Mouse (Mus musculus): ENCODE results near the gene Nos1ap.

Gene Nos1ap

GRCm38 (mm10) chr1:170590531-170590930 lies 870 bp upstream of the Nos1ap start:
- intact Hi-C loops (cut with DNase I): no loop called here

GRCm38 (mm10) chr1:170590041-170590360 lies 340 bp upstream of the Nos1ap start:
- intact Hi-C loops (cut with DNase I): no loop called here

GRCm38 (mm10) chr1:170588879-170589218 lies 812 bp downstream of the Nos1ap start:
- intact Hi-C loops (cut with DNase I): no loop called here

- intact Hi-C loops (cut with DNase I): no loop called here
These were observed 1.3 kb downstream of the Nos1ap start for GRCm38 (mm10) chr1:170588353-170588752.

GRCm38 (mm10) chr1:170586715-170587114 lies 2.9 kb downstream of the Nos1ap start:
- intact Hi-C loops (cut with DNase I): no loop called here

GRCm38 (mm10) chr1:170583925-170584324 lies 5.7 kb downstream of the Nos1ap start:
- intact Hi-C loops (cut with DNase I): no loop called here

- intact Hi-C loops (cut with DNase I): no loop called here
These were observed 7.3 kb downstream of the Nos1ap start for GRCm38 (mm10) chr1:170582341-170582740.

- intact Hi-C loops (cut with DNase I): no loop called here
These were observed 9.1 kb downstream of the Nos1ap start for GRCm38 (mm10) chr1:170580485-170581110.

GRCm38 (mm10) chr1:170579476-170579875 lies 10.2 kb downstream of the Nos1ap start:
- intact Hi-C loops (cut with DNase I): loop anchor here (10.0 kb wide), 1 partner anchor 165 kb away; no protein-coding TSS in a partner anchor

- intact Hi-C loops (cut with DNase I): loop anchor here (10.0 kb wide), 1 partner anchor 164 kb away; no protein-coding TSS in a partner anchor
These were observed 10.6 kb downstream of the Nos1ap start for GRCm38 (mm10) chr1:170579063-170579462.

GRCm38 (mm10) chr1:170576728-170577065 lies 13.0 kb downstream of the Nos1ap start:
- intact Hi-C loops (cut with DNase I): loop anchor here (10.0 kb wide), 1 partner anchor 162 kb away; no protein-coding TSS in a partner anchor

GRCm38 (mm10) chr1:170576012-170576727 lies 13.5 kb downstream of the Nos1ap start:
- intact Hi-C loops (cut with DNase I): loop anchor here (10.0 kb wide), 1 partner anchor 161 kb away; no protein-coding TSS in a partner anchor

- intact Hi-C loops (cut with DNase I): loop anchor here (10.0 kb wide), 1 partner anchor 158 kb away; no protein-coding TSS in a partner anchor
These were observed 16.5 kb downstream of the Nos1ap start for GRCm38 (mm10) chr1:170573117-170573516.

GRCm38 (mm10) chr1:170566969-170567368 lies 22.7 kb downstream of the Nos1ap start:
- intact Hi-C loops (cut with DNase I): no loop called here

- intact Hi-C loops (cut with DNase I): no loop called here
These were observed 23.1 kb downstream of the Nos1ap start for GRCm38 (mm10) chr1:170566538-170566937.

- intact Hi-C loops (cut with DNase I): no loop called here
These were observed 24.7 kb downstream of the Nos1ap start for GRCm38 (mm10) chr1:170564926-170565325.

- intact Hi-C loops (cut with DNase I): no loop called here
These were observed 27.2 kb downstream of the Nos1ap start for GRCm38 (mm10) chr1:170562431-170562830.

- intact Hi-C loops (cut with DNase I): no loop called here
These were observed 28.9 kb downstream of the Nos1ap start for GRCm38 (mm10) chr1:170560768-170561167.

- intact Hi-C loops (cut with DNase I): no loop called here
These were observed 31.7 kb downstream of the Nos1ap start for GRCm38 (mm10) chr1:170557962-170558361.

GRCm38 (mm10) chr1:170556696-170557095 lies 33.0 kb downstream of the Nos1ap start:
- intact Hi-C loops (cut with DNase I): no loop called here

- intact Hi-C loops (cut with DNase I): no loop called here
These were observed 34.7 kb downstream of the Nos1ap start for GRCm38 (mm10) chr1:170554939-170555293.

GRCm38 (mm10) chr1:170554235-170554938 lies 35.3 kb downstream of the Nos1ap start:
- intact Hi-C loops (cut with DNase I): no loop called here
